Mouse (Mus musculus) myocyte (in vitro differentiated cells): Measurements from ENCODE around the gene Etfbkmt. TPM values are rescaled to one million over a fixed set of nuclear protein-coding genes. Genes with fewer than 3 reads are reported as not detected.
"Not testable (repeated sequence)": the region's sequence is repeated elsewhere in the genome, so short reads cannot be mapped to it uniquely, and the experiment has no call there.

Experiments
- H3K27me3 ChIP-seq: one replicate; pipeline ENCODE4 v1.6.1; 2011; ENCODE audit not compliant: control insufficient read depth, insufficient read depth, insufficient read length
- H3K36me3 ChIP-seq: one replicate; pipeline ENCODE4 v1.6.1; 2011; ENCODE audit not compliant: control insufficient read depth, insufficient read depth
- H3K4me2 ChIP-seq: one replicate; pipeline ENCODE4 v1.6.1; 2011; ENCODE audit warnings: low read depth, control low read depth
- H3K4me3 ChIP-seq: one replicate; pipeline ENCODE4 v1.5.1; 2011; ENCODE audit warnings: mild to moderate bottlenecking, control low read depth, moderate library complexity
- H3K79me2 ChIP-seq: one replicate; pipeline ENCODE4 v1.6.1; 2011; ENCODE audit not compliant: control insufficient read depth, insufficient read depth
- H3ac ChIP-seq: one replicate; pipeline ENCODE4 v1.6.1; 2011; ENCODE audit not compliant: control insufficient read depth, insufficient read length
- CEBPB ChIP-seq: IDR thresholded peaks from 2 replicates; pipeline ENCODE4 v1.6.1; 2011; ENCODE audit warnings: mild to moderate bottlenecking, moderate library complexity; ENCODE audit not compliant: poor library complexity, insufficient read depth, severe bottlenecking
- E2F4 ChIP-seq: IDR thresholded peaks from one replicate; pipeline ENCODE4 v1.6.1; 2011; ENCODE audit warnings: mild to moderate bottlenecking, control low read depth, moderate library complexity; ENCODE audit not compliant: insufficient read depth
- MAX ChIP-seq: IDR thresholded peaks from one replicate; pipeline ENCODE4 v1.6.1; 2011; ENCODE audit warnings: low read depth, mild to moderate bottlenecking, control low read depth
- MYOD1 ChIP-seq, 3 experiments: IDR thresholded peaks; one replicate each; pipeline ENCODE4 v1.6.1; 2011; ENCODE audit warnings: control low read depth in 2 of 3, low read depth in 2 of 3, mild to moderate bottlenecking in 2 of 3, moderate library complexity in 1 of 3; ENCODE audit not compliant: insufficient read length in 2 of 3, control insufficient read depth in 1 of 3
- MYOG ChIP-seq, 3 experiments: IDR thresholded peaks; one replicate each; pipeline ENCODE4 v1.6.1; 2011; ENCODE audit warnings: control low read depth in 2 of 3, low read depth in 2 of 3, mild to moderate bottlenecking in 2 of 3; ENCODE audit not compliant: insufficient read length in 2 of 3, control insufficient read depth in 1 of 3, insufficient read depth in 1 of 3
- POLR2A ChIP-seq: IDR thresholded peaks from one replicate; pipeline ENCODE4 v1.6.1; 2011; ENCODE audit warnings: low read depth, mild to moderate bottlenecking, control low read depth, moderate library complexity; ENCODE audit not compliant: insufficient read length
- POLR2AphosphoS2 ChIP-seq: IDR thresholded peaks from one replicate; pipeline ENCODE4 v1.6.1; 2011; ENCODE audit warnings: low read depth, control low read depth; ENCODE audit not compliant: insufficient read length
- REST ChIP-seq: IDR thresholded peaks from one replicate; pipeline ENCODE4 v1.6.1; 2011; ENCODE audit warnings: mild to moderate bottlenecking, control low read depth, moderate library complexity; ENCODE audit not compliant: insufficient read depth, insufficient read length
- SRF ChIP-seq: IDR thresholded peaks from one replicate; pipeline ENCODE4 v1.6.1; 2011; ENCODE audit warnings: low read depth; ENCODE audit not compliant: control insufficient read depth, insufficient read length
- TCF12 ChIP-seq: IDR thresholded peaks from one replicate; pipeline ENCODE4 v1.6.1; 2011; ENCODE audit warnings: mild to moderate bottlenecking, control low read depth; ENCODE audit not compliant: poor library complexity, insufficient read depth, severe bottlenecking
- TCF3 ChIP-seq: IDR thresholded peaks from one replicate; pipeline ENCODE4 v1.6.1; 2011; ENCODE audit warnings: low read depth, control low read depth; ENCODE audit not compliant: insufficient read length
- USF1 ChIP-seq: IDR thresholded peaks from one replicate; pipeline ENCODE4 v1.6.1; 2011; ENCODE audit warnings: low read depth, mild to moderate bottlenecking, control low read depth, moderate library complexity
- polyA plus RNA-seq: library from polyadenylated mRNA; unstranded; fragments of >200 nt; fragmentation: generic; extraction: Trizol; gene quantifications from one replicate; pipeline ENCODE4 v1.2.1, GENCODE M21; 2012; ENCODE audit warnings: missing spikeins

Gene Etfbkmt
- polyA plus RNA-seq, 1 experiment, result 7.2 TPM

- no peak for TF ChIP-seq MYOG (IDR thresholded peaks at IDR 0.05; ENCODE audit: control insufficient read depth in 1 of 3, insufficient read depth in 1 of 3, insufficient read length in 2 of 3, low read depth in 2 of 3)
- no peak for TF ChIP-seq CEBPB
- no peak for TF ChIP-seq MYOD1 (IDR thresholded peaks at IDR 0.05; ENCODE audit: control insufficient read depth in 1 of 3, insufficient read length in 2 of 3, low read depth in 2 of 3)
- no peak for TF ChIP-seq E2F4
- TF ChIP-seq TCF3, result no peak
- no peak for TF ChIP-seq REST
- no peak for TF ChIP-seq SRF
- no peak for TF ChIP-seq USF1
- no peak for TF ChIP-seq TCF12
- no peak for TF ChIP-seq MAX
- TF ChIP-seq POLR2A, result no peak
- no peak for TF ChIP-seq POLR2AphosphoS2
- H3K79me2 ChIP-seq, result no peaks in the 10 kb centered on the region
- H3K4me3 ChIP-seq, result no peak overlapping the region
- H3ac ChIP-seq, result no peak overlapping the region
- no peaks in the 10 kb centered on the region for H3K27me3 ChIP-seq
- peaks cover 43% of the 10 kb centered on the region for H3K36me3 ChIP-seq
- H3K4me2 ChIP-seq, result no peak overlapping the region
These were observed 28.8 kb downstream of the Etfbkmt start for GRCm38 (mm10) chr6:149168436-149168835.

GRCm38 (mm10) chr6:149169965-149170364, 30.3 kb downstream of the Etfbkmt start:
- H3K36me3 ChIP-seq, result peaks cover 41% of the 10 kb centered on the region
- H3K79me2 ChIP-seq, H3K27me3 ChIP-seq, H3ac ChIP-seq, H3K4me2 ChIP-seq, H3K4me3 ChIP-seq: not testable (repeated sequence)

- no peak overlapping the region for H3K4me3 ChIP-seq
- TF ChIP-seq MYOG (IDR thresholded peaks at IDR 0.05; ENCODE audit: control insufficient read depth in 1 of 3, insufficient read depth in 1 of 3, insufficient read length in 2 of 3, low read depth in 2 of 3), result peak in 1 of 3 experiments; percentile 49
- TF ChIP-seq USF1, result no peak
- peaks cover 37% of the 10 kb centered on the region for H3K36me3 ChIP-seq
- H3ac ChIP-seq, result no peak overlapping the region
- H3K4me2 ChIP-seq, result no peak overlapping the region
- H3K79me2 ChIP-seq, result no peaks in the 10 kb centered on the region
- no peaks in the 10 kb centered on the region for H3K27me3 ChIP-seq
These were observed 34.4 kb downstream of the Etfbkmt start for GRCm38 (mm10) chr6:149173831-149174625.

GRCm38 (mm10) chr6:149174932-149175570, 35.4 kb downstream of the Etfbkmt start:
- Histone ChIP-seq H3K4me3 (no peak overlapping the region), H3ac (no peak overlapping the region), H3K79me2 (no peaks in the 10 kb centered on the region), H3K27me3 (no peaks in the 10 kb centered on the region), H3K36me3 (peaks cover 39% of the 10 kb centered on the region), H3K4me2 (no peak overlapping the region)
- no peak for TF ChIP-seq USF1
- peak in 1 of 3 experiments; percentile 59 for TF ChIP-seq MYOG (IDR thresholded peaks at IDR 0.05; ENCODE audit: control insufficient read depth in 1 of 3, insufficient read depth in 1 of 3, insufficient read length in 2 of 3, low read depth in 2 of 3)
- no peak for TF ChIP-seq REST
- no peak for TF ChIP-seq TCF12
- TF ChIP-seq SRF, result no peak
- no peak for TF ChIP-seq CEBPB
- no peak for TF ChIP-seq MAX
- no peak for TF ChIP-seq E2F4

GRCm38 (mm10) chr6:149179064-149179463, 39.4 kb downstream of the Etfbkmt start:
- Histone ChIP-seq H3ac (no peak overlapping the region), H3K79me2 (peaks cover 14% of the 10 kb centered on the region), H3K36me3 (peaks cover 60% of the 10 kb centered on the region), H3K4me2 (no peak overlapping the region), H3K27me3 (no peaks in the 10 kb centered on the region), H3K4me3 (no peak overlapping the region)
- no peak for TF ChIP-seq SRF
- TF ChIP-seq POLR2A, result no peak
- TF ChIP-seq MYOG (IDR thresholded peaks at IDR 0.05; ENCODE audit: control insufficient read depth in 1 of 3, insufficient read depth in 1 of 3, insufficient read length in 2 of 3, low read depth in 2 of 3), result no peak
- TF ChIP-seq POLR2AphosphoS2, result no peak
- no peak for TF ChIP-seq REST
- no peak for TF ChIP-seq USF1
- no peak for TF ChIP-seq MAX
- no peak for TF ChIP-seq CEBPB
- no peak for TF ChIP-seq TCF3
- no peak for TF ChIP-seq MYOD1 (IDR thresholded peaks at IDR 0.05; ENCODE audit: control insufficient read depth in 1 of 3, insufficient read length in 2 of 3, low read depth in 2 of 3)
- TF ChIP-seq E2F4, result no peak
- no peak for TF ChIP-seq TCF12
